Mouse (Mus musculus) liver, embryonic 11.5 days (tissue): Measurements from ENCODE around the gene Fem1a. TPM values are rescaled to one million over a fixed set of nuclear protein-coding genes. Genes with fewer than 3 reads are reported as not detected.
A peak's percentile ranks its signal among the peaks of the same experiment; 100 is the strongest.

ENCODE experiments used
- ATAC-seq: fragments of 200-750 bp; cut with Nextera tagmentation; replicated peaks from 2 replicates; pipeline ENCODE4 v1.8.0; 2017; ENCODE audit warnings: moderate number of reproducible peaks, mild to moderate bottlenecking, moderate TSS enrichment, moderate library complexity; ENCODE audit not compliant: low FRiP score
- DNase-seq: peaks from one replicate; pipeline ENCODE4 v3.0.0-alpha.2; 2017; ENCODE audit warnings: low spot score
- H3K27ac ChIP-seq: fragments of 300-500 bp; sonication (generic); 2 replicates; pipeline ENCODE4 v1.5.1; 2014; ENCODE audit warnings: mild to moderate bottlenecking, low read depth, low read length, control low read depth
- H3K27me3 ChIP-seq: fragments of 300-500 bp; sonication (generic); replicated peaks from 2 replicates; pipeline ENCODE4 v1.6.1; 2014; ENCODE audit warnings: low read length, mixed read lengths; ENCODE audit not compliant: control insufficient read depth, insufficient read depth
- H3K36me3 ChIP-seq: fragments of 300-500 bp; sonication (generic); 2 replicates; pipeline ENCODE4 v1.6.1; 2014; ENCODE audit warnings: mild to moderate bottlenecking, low read length, moderate library complexity, mixed read lengths; ENCODE audit not compliant: control insufficient read depth, insufficient read depth
- H3K4me1 ChIP-seq: fragments of 300-500 bp; sonication (generic); replicated peaks from 2 replicates; pipeline ENCODE4 v1.6.1; 2014; ENCODE audit warnings: low read length, mixed read lengths; ENCODE audit not compliant: control insufficient read depth, insufficient read depth
- H3K4me2 ChIP-seq: fragments of 300-500 bp; sonication (generic); 2 replicates; pipeline ENCODE4 v1.6.1; 2014; ENCODE audit warnings: mild to moderate bottlenecking, control low read depth, moderate library complexity
- H3K4me3 ChIP-seq: fragments of 300-500 bp; sonication (generic); 2 replicates; pipeline ENCODE4 v1.5.1; 2014; ENCODE audit warnings: low read depth, low read length, control low read depth
- H3K9ac ChIP-seq: fragments of 300-500 bp; sonication (generic); 2 replicates; pipeline ENCODE4 v1.6.1; 2014; ENCODE audit warnings: low read depth, low read length, control low read depth
- H3K9me3 ChIP-seq: fragments of 300-500 bp; sonication (generic); 2 replicates; pipeline ENCODE4 v1.6.1; 2016; ENCODE audit warnings: low read length, inconsistent platforms, mixed read lengths; ENCODE audit not compliant: control insufficient read depth
- WGBS: fragments of 180-500 bp; shearing (Covaris S2); extraction: QIAGEN DNeasy Blood & Tissue Kit; methylation state at CpG from one replicate; pipeline ENCODE4 v1.1.7; 2014; 5-methylcytosine and 5-hydroxymethylcytosine counted together
- polyA plus RNA-seq: library from polyadenylated mRNA; unstranded; fragments of >200 nt; fragmentation: Nextera tagmentation; extraction: Ambion mirVana; gene quantifications from 2 replicates; pipeline ENCODE4 v1.2.1, GENCODE M21; 2014

Gene Fem1a
- polyA plus RNA-seq, 1 experiment from 2014 or later = 15.0 TPM

- Histone ChIP-seq H3K4me1 (peaks cover 47% of the 10 kb centered on the region), H3K27ac (peak overlapping the region; percentile 96), H3K9ac (peak overlapping the region; percentile 68), H3K4me3 (peak overlapping the region; percentile 57), H3K9me3 (no peaks in the 10 kb centered on the region), H3K27me3 (no peaks in the 10 kb centered on the region), H3K36me3 (peaks cover 13% of the 10 kb centered on the region; the same call in 1 of the 2 replicates), H3K4me2 (peak overlapping the region; percentile 97)
- WGBS = 3% methylated on average over 23 of the region's 23 CpGs
- ATAC-seq = peak; percentile 21; the same call in 1 of the 2 replicates
- DNase-seq = peak; percentile 76
These were observed 33.0 kb downstream of the Fem1a start for GRCm38 (mm10) chr17:56289371-56290331.

GRCm38 (mm10) chr17:56290388-56291170 is 34.0 kb downstream of the Fem1a start:
- Histone ChIP-seq H3K9ac (peak overlapping the region; percentile 68), H3K4me1 (peaks cover 47% of the 10 kb centered on the region), H3K36me3 (peaks cover 9% of the 10 kb centered on the region; the same call in 1 of the 2 replicates), H3K27ac (peak overlapping the region; percentile 96), H3K9me3 (no peaks in the 10 kb centered on the region), H3K27me3 (no peaks in the 10 kb centered on the region), H3K4me3 (peak overlapping the region; percentile 57), H3K4me2 (peak overlapping the region; percentile 97)
- ATAC-seq (peak; percentile 81), DNase-seq (peak; percentile 95)
- WGBS = 2% methylated on average over 17 of the region's 17 CpGs

- Histone ChIP-seq H3K27me3 (no peaks in the 10 kb centered on the region), H3K9me3 (no peaks in the 10 kb centered on the region), H3K4me1 (peaks cover 47% of the 10 kb centered on the region), H3K36me3 (peaks cover 5% of the 10 kb centered on the region; the same call in 1 of the 2 replicates), H3K27ac (peak overlapping the region; percentile 96), H3K4me3 (peak overlapping the region; percentile 57), H3K4me2 (peak overlapping the region; percentile 97), H3K9ac (peak overlapping the region; percentile 68)
- WGBS = under 1% methylated on average over 16 of the region's 16 CpGs
- DNase-seq (peak; percentile 89), ATAC-seq (peak; percentile 87)
These were observed 34.5 kb downstream of the Fem1a start for GRCm38 (mm10) chr17:56291171-56291511.

- 84% methylated on average over 7 of the region's 7 CpGs for WGBS
- H3K4me3 ChIP-seq = no peak overlapping the region
- peak overlapping the region; percentile 96 for H3K27ac ChIP-seq
- H3K27me3 ChIP-seq = no peaks in the 10 kb centered on the region
- DNase-seq = no peak
- peak overlapping the region; percentile 67 for H3K9ac ChIP-seq
- H3K9me3 ChIP-seq = no peaks in the 10 kb centered on the region
- peak overlapping the region; percentile 97 for H3K4me2 ChIP-seq
- H3K4me1 ChIP-seq = peaks cover 40% of the 10 kb centered on the region
- ATAC-seq = no peak
- H3K36me3 ChIP-seq = no peaks in the 10 kb centered on the region
These were observed 35.3 kb downstream of the Fem1a start for GRCm38 (mm10) chr17:56291826-56292475.

- WGBS = 92% methylated on average over 4 of the region's 4 CpGs
- no peaks in the 10 kb centered on the region for H3K27me3 ChIP-seq
- H3K9ac ChIP-seq = peak within 1 kb of the TSS; percentile 67; the same call in 1 of the 2 replicates
- H3K27ac ChIP-seq = peak within 1 kb of the TSS; percentile 96
- no peaks in the 10 kb centered on the region for H3K9me3 ChIP-seq
- no peak within 1 kb of the TSS for H3K4me3 ChIP-seq
- H3K36me3 ChIP-seq = no peaks in the 10 kb centered on the region
- ATAC-seq (no peak), DNase-seq (no peak)
- H3K4me2 ChIP-seq = peak within 1 kb of the TSS; percentile 97
- peaks cover 34% of the 10 kb centered on the region for H3K4me1 ChIP-seq
These were observed 36.1 kb downstream of the Fem1a start, which contains the start of gene Plin3 for GRCm38 (mm10) chr17:56292531-56293222. Gene Plin3, minus strand, starts transcription at chr17:56292873.

GRCm38 (mm10) chr17:56293291-56293690 is 36.7 kb downstream of the Fem1a start:
- no peaks in the 10 kb centered on the region for H3K36me3 ChIP-seq
- ATAC-seq (no peak), DNase-seq (no peak)
- H3K4me2 ChIP-seq = no peak overlapping the region
- peaks cover 28% of the 10 kb centered on the region for H3K4me1 ChIP-seq
- 32% methylated on average over 1 of the region's 1 CpGs for WGBS
- H3K27ac ChIP-seq = no peak overlapping the region
- H3K4me3 ChIP-seq = no peak overlapping the region
- no peaks in the 10 kb centered on the region for H3K9me3 ChIP-seq
- no peak overlapping the region for H3K9ac ChIP-seq
- no peaks in the 10 kb centered on the region for H3K27me3 ChIP-seq

GRCm38 (mm10) chr17:56294241-56294640 is 37.6 kb downstream of the Fem1a start:
- Histone ChIP-seq H3K4me2 (no peak overlapping the region), H3K4me1 (peaks cover 19% of the 10 kb centered on the region), H3K4me3 (no peak overlapping the region), H3K27me3 (no peaks in the 10 kb centered on the region), H3K27ac (no peak overlapping the region), H3K9ac (no peak overlapping the region), H3K36me3 (no peaks in the 10 kb centered on the region), H3K9me3 (no peaks in the 10 kb centered on the region)
- whole genome bisulfite sequencing = 89% methylated on average over 19 of the region's 19 CpGs
- DNase-seq (no peak), ATAC-seq (no peak)

- Histone ChIP-seq H3K36me3 (no peaks in the 10 kb centered on the region), H3K9me3 (no peaks in the 10 kb centered on the region), H3K9ac (no peak overlapping the region), H3K4me2 (no peak overlapping the region), H3K4me3 (no peak overlapping the region), H3K27ac (no peak overlapping the region), H3K4me1 (0 out of 2 replicates have a peak, but pooled peaks cover 6% of the 10 kb centered on the region), H3K27me3 (no peaks in the 10 kb centered on the region)
- WGBS = 63% methylated on average over 1 of the region's 1 CpGs
- no peak for ATAC-seq
- DNase-seq = no peak
These were observed 39.6 kb downstream of the Fem1a start for GRCm38 (mm10) chr17:56296201-56296600.
